Mouse (Mus musculus) cerebral cortex, adult 2 months (tissue): ENCODE results near the gene Rem2.

Source experiments
- WGBS: fragments of 180-500 bp; shearing (Covaris S2); methylation state at CpG from one replicate; pipeline ENCODE4 v1.1.7; 2018; 5-methylcytosine and 5-hydroxymethylcytosine counted together

Rem2 gene

DNA sequence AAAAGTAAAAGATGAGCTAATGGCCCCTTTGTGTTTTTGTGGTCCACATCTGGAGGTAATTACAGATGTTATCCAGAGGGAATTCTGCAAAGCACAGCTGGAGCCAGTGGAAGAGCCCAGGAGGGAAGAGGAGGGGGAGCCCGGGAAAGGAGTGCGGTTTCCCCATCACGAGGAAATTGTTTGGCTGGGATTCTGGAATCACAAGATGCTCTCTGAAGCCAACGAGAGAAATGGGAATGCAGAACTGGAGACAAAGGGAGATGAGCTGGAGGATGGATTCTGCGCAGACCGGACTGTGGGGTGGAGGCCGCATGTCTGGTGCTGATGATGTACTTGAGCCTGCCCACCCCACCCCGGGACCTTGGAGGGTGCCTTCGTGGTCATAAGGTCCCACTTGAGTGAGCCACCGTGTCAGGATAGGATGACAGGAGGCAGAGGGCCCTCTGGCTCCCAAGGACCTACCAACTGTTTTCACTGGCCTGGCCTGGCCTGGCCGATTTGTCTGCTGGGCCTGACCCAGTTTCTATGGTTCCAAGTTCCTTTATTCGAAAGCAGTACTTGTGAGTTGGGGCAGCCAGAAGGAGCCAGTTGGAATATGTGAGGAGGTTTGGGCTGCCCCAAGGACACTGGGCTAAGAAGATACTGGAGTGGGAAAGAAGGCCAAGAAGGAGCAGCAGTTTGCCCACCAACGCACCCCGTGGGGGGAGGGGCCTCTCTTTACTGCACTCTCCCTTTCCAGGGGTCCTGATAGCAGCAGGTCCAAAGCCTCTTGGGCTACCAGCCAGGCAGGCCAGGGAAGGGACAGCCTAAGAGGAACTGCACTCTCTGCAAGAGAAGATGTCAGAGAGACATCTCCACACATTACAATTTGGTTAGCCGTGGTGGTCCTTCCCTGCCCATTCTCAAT, 31.9 kb upstream of the Rem2 start:
- 56% methylated on average over 15 of the region's 15 CpGs for WGBS

DNA sequence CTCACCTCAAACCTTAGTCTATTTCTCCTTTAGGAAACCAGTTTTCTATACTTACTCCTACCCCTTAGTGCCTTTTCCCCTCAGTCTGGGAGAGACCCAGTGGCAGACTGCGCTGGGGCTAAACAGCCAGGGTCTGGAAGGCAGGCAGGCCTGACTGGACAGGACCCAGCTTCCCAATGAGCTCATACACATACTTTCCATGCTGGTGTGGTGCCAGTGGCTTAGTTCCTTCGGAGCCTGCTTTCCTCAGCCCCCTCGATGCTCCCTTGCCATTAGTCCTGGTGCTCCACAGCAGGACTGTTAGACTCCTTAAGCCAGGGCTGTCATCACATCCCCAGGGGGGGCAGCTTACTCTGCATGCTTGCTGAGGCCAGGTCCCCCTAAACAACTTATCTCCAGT, 30.4 kb upstream of the Rem2 start:
- 64% methylated on average over 3 of the region's 3 CpGs for WGBS

DNA sequence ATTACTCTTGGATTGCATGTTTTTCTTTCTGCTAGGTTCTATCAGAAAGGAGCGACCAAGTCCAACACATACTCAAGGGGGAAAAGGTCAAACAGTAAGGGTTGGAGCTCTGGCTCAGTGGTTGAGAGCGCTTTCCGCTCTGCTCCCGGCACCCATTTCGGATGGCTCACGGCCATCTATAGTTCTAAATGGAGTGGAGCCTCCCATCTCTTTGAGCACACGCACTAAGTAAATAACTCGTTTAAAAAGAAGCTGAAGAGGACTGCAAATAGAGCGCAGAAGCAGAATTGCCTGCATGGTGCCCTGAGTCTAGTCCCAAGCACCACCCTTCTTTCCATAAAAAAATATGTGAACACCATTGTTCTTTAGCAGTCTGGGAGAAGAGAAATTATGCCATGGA, 22.3 kb upstream of the Rem2 start:
- 88% methylated on average over 9 of the region's 9 CpGs for WGBS

DNA sequence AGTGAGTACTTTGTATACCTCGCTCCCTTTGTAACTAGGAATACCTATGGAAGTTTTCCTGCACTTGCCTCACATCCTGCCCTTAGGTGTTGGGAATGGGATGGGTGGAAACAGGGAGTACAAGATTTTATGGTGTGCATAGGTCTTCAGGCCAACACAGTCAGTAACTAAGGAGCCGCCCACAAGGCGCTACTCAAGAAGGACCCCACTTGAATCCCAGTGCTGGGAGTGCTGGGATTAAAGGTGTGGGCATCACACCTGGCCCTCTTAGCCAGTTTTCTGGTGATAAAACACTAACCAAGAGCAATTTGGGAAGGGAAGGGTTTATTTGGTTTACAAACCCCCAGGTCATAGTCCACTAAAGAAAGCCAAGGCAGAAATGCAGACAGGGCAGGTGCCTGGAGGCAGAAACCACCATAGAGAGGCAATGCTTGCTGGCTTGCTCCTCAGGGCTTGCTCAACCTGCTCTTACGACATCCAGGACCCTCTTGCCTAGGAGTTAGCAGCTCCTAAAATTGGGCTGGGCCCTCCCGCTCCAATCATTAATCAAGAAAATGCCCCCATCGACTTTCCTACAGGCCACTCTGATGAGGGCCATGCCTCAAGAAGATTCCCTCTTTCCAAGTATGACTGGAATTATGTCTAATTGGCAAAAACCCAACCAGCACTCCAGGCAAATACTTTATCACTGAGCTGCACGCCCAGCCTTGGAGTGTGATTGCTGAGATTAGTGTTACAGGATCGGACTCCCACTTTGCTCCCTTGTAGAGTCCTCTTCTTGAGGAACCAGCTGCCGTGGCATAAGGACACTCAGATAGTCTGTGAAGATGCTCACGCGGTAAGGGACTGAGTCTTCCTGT, 21.0 kb upstream of the Rem2 start:
- WGBS, result 78% methylated on average over 11 of the region's 11 CpGs

DNA sequence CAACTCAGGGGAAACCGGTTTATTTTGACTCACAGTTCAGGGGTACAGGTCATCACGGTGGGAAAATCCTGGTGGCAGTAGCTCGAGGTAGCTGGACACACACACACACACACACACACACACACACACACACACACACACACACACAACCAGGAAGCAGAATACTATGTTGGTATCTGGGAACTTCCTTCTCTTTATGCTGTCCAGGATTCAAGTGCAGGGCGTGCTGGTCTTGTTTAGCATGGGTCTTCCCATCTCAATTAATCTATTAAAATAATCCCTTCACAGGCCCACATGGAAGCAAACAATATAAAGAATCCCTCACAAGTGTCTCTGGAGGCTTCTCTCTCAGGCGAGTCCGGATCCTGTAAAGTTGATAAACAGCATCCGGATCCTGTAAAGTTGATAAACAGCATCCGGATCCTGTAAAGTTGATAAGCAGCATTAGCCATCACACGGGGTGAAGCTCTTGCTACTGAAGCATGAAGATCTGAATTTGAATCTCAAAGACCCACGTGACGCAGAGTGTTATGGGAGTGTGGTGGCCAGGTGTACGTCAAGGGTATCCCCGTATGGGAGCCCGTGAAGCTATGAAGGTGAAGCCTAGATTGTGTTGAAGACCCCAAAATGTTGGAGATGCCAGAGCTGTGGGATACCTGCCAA, 17.9 kb upstream of the Rem2 start:
- 88% methylated on average over 14 of the region's 14 CpGs for WGBS

DNA sequence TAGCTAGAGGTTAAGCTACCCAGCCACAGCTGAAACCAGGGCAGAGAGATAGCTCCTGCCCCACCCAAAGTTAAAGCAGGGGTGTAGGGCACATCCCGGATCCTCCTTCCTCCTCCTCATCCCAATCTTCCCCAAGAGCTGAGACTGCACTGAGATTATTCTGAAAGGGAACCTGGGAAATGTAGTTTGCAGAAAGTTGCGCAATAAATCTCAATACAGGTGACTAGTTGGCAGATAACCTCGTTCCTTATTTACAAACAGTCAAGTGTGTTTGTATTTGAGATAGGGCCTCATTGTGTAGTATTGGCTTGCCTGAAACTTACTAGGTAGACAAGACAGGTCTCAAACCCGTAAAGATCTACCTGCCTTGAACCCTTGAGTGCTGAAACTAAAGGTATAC, 13.8 kb upstream of the Rem2 start:
- WGBS, result 82% methylated on average over 4 of the region's 4 CpGs

DNA sequence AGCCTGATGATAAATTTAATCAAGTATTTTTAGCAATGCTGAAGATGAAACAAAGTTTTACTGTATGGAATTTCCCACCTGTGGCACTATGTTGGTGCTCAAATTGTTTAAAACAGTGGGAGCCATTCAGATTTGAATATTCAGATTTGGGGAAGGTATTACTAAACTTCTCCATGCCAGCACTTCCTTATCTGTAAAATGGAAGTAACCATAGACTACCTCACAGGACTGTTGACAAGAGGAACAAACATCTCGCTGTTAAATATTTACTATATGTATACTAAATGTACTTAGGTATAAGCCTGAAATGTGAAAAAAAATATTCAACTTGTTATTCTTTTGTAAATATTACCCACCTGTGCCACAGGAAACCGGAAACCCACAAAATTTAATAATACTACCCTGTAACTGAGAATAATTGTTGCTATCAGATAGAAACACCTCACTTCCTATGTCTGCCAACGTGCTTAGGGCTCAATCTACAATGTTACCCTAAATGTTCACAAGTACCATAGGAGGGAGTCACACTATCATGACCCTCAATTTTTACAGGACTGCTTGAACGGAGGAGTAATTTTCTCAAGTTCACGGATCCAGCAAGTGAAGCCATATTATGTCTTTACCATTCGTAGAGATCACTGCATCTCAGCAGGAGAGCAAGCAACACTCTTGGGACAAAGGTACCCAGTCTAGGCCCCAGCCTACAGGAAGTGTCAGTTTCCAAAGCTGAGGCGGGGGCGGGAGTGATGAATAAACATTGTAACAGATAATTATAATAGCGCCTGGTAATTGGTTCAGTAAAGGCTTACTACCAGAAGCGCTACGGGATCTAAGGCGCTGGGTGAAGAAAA, 12.6 kb upstream of the Rem2 start:
- WGBS, result 15% methylated on average over 12 of the region's 12 CpGs

DNA sequence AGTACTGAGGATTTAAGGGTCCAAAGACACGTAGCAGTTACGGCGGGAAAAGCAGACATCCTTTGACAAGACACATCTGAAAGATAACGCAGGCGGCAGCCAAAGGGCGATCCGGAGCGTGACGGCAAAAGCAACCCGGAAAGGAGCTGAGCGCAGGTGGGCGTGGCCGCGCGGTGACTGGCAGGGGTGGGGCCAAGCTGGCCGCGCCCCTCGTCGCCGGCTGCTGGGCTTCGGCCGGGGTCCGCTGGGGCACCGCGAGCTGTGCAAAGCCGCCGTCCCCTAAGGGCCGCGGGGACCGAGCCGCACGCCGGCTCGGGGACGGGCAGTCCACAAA, 12.0 kb upstream of the Rem2 start, which contains the start of gene Lrp10:
Lrp10 (plus strand) TSS at position 179 of the 334 bp plus-strand sequence.
- WGBS, result under 1% methylated on average over 35 of the region's 35 CpGs

DNA sequence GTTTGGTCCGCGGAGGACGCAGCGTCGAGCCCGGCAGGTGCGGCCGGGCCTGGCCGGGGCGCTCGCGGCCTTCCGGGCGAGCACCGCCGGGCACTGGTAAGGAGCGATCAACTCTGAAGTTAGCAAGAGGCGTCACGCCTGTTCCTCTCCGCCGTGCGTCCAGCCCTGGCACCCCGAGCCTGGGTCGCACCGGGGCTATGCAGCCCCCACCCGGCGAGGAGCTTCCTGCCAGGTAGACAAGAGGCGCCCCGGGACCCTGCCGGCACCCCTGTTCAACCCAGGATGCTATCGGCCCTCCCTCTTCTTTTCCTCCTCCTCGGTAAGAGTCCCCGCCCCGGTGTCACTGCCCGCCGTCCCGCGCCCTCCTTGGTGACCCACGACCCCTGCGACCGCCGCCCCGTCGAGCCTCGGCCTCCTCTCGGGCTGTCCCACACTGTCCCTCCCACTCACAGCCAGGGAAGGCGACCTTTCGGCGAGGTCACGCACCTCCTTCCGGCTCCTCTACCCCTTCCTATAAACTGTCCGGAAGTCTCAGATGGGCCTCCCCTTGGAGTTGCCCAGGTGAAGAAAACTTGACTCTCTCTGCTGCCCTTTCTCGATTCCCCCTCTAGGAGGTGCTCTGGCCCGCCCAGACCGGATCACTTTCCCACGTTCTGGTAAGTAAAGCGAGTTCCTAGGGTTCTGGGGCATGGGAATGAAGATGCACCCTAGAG, 11.5 kb upstream of the Rem2 start:
- WGBS, result 2% methylated on average over 55 of the region's 57 CpGs

DNA sequence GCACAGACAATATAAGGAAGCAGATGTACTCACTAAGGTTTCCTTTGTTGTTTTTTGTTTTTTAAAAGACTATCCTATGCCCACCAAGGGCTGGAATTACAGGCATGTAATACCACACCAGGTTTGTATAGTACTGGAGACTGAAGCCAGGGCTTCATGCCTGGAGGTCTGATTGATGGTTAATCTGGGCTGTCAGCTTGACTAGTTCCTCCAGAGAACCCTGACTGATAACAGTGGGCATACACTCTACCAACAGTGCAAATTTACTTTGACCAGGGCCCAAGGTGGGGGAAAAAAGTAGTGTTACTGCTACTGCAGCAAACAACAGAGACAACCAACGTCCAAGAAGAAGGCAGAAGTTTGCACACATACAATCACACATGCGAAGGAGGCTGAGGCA, 4.4 kb upstream of the Rem2 start:
- 92% methylated on average over 2 of the region's 2 CpGs for WGBS

DNA sequence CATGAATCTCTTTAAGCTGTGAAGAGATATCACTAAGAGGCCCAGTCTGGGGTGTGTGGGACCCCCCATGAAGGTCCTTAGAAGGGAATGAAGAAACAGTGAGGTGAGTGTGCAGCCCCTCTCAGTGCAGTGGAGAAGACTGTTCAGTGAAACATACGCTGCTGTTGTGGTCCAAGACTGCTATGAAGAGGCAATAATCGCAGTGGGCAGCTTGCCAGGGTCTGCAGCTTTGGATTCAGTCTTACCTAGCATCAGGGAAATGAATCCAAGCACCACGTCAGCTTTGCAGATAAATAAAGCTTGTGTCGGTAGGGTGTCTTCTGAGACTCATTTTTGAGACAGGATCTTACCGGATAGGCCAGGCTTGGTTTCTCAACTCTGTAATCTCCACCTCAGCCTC, 3.2 kb upstream of the Rem2 start:
- WGBS, result 57% methylated on average over 5 of the region's 5 CpGs

DNA sequence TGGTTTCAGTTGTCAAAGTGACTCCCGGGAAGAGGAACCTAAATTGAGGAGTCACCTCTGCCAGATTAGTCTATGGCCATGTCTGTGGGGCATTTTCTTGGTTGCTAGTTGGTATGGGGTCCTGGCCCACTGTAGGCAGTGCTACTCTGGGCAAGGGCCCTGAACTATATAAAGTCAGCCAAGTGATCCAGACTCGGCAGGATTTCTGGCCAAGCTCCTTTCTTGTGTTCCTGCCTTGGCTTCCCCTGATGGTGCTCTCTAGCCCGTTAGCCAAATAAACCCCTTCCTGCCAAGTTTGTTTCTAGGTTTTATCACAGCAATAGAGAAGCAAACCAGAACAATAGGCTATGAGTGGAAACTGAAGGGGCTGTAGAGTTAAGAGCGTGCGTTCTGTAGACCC, 1.2 kb upstream of the Rem2 start:
- WGBS, result 67% methylated on average over 5 of the region's 5 CpGs

DNA sequence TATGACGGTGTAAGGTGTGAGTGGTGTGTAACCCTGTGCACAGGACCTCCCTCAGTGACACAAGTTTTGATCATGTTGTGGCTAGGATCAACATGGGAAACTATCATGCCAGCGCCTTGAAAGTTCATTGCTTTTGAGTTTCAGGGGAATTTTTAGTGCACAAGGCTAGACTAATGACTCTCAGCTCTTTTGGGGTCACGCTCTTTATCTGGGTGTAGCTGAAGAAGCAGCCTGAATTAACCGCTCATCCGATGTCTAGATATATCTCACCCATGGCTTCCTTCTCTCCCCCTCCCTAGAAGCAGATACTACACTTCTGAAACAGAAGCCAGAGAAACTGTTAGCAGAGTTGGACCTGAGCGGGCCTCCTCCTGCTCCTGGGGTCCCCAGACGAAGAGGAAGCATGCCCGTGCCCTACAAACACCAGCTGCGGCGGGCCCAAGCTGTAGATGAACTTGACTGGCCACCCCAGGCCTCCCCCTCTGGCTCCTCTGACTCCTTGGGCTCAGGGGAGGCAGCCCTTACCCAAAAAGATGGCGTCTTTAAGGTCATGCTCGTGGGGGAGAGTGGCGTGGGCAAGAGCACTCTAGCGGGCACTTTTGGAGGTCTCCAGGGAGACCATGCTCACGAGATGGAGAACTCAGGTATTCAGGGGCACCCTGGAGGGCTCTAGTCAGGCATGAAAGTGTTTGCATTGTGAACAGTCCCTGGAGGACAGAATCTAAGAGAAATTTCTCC, 1.4 kb downstream of the Rem2 start:
- WGBS, result 89% methylated on average over 15 of the region's 15 CpGs

DNA sequence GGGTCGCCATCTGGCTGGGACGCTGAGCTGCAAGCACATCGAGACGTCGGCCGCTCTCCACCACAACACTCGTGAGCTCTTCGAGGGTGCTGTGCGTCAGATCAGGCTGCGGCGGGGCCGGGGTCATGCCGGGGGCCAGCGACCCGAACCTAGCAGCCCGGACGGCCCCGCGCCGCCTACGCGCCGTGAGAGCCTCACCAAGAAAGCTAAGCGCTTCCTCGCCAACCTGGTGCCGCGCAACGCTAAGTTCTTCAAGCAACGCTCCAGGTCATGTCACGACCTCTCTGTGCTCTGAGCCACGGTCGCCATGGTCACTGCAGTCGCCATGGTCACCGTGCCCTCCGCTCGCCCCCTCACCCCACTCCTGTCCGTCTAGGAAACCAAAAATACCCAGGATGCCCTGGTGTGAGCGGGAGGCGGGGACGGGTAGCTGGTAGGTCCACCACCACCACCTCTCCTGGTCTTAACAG, 3.6 kb downstream of the Rem2 start:
- WGBS, result 30% methylated on average over 40 of the region's 40 CpGs

DNA sequence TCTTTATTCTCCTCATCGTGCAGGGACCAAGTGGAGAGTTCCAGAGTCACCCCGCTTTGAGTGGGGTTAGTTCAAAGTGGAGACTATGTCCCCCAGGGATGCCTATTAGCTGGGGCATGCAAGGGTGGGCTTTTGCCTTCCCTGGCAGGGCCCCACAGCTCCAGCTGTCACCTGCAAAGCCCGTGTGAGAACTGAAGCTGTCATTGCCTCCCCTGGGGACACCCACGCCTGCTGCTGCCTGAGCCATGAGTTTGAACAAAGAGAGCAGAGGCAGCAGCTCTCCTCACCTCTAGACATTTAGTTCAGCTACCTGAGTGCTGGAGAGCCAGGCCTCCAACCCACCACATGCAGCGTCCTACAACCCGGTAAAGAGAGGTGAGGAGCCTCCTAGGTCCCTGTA, 4.8 kb downstream of the Rem2 start:
- WGBS, result 84% methylated on average over 6 of the region's 6 CpGs

DNA sequence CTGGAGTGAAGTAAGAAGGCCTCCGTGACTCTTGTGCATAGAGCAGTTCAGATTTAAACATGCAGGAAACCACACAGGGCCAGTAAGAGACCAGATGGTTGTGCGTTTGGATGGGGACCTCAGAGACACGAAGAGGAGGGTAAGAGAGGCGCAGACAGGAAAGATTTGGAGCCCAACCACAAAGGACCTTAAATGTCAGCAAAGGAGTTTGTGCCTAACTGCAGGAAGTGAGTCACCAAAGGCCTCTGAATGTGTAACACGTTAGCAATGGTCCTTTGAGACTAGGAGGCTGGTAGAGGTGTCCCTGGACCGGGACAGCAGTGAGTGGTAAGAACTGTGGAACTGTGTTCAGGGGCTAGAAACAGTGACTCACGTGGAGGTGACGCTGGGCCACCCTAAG, 5.5 kb downstream of the Rem2 start:
- WGBS, result 79% methylated on average over 8 of the region's 8 CpGs

DNA sequence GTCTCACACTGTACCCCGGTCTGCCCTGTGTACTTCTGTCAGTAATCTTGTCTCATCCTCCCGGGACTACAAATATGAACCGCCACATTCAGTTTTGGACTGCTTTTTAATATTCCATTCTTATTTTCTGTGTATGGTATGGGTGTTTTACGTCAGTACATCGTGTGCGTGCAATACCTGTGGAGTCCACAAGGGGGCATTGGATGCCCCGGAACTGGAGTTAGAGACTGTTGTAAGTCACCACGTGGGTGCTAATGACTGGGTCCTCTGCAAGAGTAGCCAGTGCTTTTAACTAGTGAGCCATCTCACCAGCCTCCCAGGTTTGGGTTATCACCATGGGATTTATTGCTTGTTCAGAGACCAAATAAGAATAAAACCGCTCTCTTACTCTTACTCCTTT, 6.6 kb downstream of the Rem2 start:
- 45% methylated on average over 9 of the region's 9 CpGs for WGBS

DNA sequence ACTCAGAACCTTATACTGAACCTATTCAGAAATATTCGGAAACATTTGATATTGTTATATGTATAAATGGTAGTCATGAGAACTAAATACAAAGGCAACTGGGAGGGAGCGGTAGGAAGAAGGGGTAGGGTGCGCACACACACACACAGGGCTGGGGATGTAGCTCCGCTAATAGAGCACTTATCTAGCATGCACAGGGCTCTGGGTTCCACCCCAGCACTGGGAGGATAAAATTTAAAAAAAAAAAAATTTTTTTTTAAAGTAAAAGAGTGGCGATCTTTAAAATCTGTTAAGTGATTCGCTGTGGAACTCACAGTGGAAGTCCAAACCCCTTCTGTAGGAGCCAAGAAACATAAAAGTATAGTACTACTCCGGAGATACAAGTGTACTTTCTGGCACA, 10.0 kb downstream of the Rem2 start:
- 93% methylated on average over 7 of the region's 7 CpGs for WGBS

DNA sequence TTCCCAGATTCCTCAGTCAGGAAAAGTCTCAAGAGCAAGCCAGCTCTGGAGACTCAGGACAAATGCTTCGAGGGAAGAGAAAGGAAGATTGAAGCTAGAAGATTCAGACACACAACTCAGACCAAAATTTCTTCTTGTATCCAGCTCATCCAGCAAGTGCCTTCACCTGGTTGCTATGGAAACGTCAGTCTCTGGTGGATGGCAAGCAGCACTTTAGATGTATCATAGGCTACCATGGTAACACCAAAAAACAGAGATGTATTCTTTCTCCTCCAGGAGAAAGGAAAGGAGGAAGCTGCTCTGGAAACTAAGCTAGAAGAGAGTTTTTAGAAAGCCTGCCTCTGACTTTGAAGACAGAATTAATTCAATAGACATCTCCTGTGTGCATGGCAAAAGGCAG, 11.8 kb downstream of the Rem2 start:
- 36% methylated on average over 2 of the region's 2 CpGs for WGBS
